Mouse (Mus musculus) bone marrow, adult 2 months (tissue): Measurements from ENCODE around the gene Xlr5a.
"Not testable (repeated sequence)": the region's sequence is repeated elsewhere in the genome, so short reads cannot be mapped to it uniquely, and the experiment has no call there.

Experiments
- CTCF ChIP-seq: fragments of 200-500 bp; IDR thresholded peaks from 2 replicates; pipeline ENCODE4 v1.5.1; 2011; ENCODE audit warnings: low read length, control low read depth; ENCODE audit not compliant: control insufficient read depth, insufficient read depth
- POLR2A ChIP-seq: fragments of 200-500 bp; IDR thresholded peaks from 2 replicates; pipeline ENCODE4 v1.6.1; 2011; ENCODE audit warnings: low read depth, mild to moderate bottlenecking, control low read depth, low read length, borderline replicate concordance; ENCODE audit not compliant: control insufficient read depth

GRCm38 (mm10) chrX:73082267-73083055 is 210.3 kb downstream of the Xlr5a start, which contains the start of gene Xlr4a:
- not testable (repeated sequence) for TF ChIP-seq CTCF, POLR2A
